Mouse (Mus musculus): ENCODE results near the gene Chpf2.
"Not testable (repeated sequence)": the region's sequence is repeated elsewhere in the genome, so short reads cannot be mapped to it uniquely, and the experiment has no call there.

Gene Chpf2

GRCm38 (mm10) chr5:24586547-24587199 lies at the start of gene Chpf2:
TSS of gene Chpf2 (plus strand) at chr5:24586741.
- peak; percentile 93 for DNase-seq (ENCODE audit: low spot score)

GRCm38 (mm10) chr5:24537618-24538017 lies 48.9 kb upstream of the Chpf2 start:
- DNase-seq (ENCODE audit: low spot score), result no peak

DNA sequence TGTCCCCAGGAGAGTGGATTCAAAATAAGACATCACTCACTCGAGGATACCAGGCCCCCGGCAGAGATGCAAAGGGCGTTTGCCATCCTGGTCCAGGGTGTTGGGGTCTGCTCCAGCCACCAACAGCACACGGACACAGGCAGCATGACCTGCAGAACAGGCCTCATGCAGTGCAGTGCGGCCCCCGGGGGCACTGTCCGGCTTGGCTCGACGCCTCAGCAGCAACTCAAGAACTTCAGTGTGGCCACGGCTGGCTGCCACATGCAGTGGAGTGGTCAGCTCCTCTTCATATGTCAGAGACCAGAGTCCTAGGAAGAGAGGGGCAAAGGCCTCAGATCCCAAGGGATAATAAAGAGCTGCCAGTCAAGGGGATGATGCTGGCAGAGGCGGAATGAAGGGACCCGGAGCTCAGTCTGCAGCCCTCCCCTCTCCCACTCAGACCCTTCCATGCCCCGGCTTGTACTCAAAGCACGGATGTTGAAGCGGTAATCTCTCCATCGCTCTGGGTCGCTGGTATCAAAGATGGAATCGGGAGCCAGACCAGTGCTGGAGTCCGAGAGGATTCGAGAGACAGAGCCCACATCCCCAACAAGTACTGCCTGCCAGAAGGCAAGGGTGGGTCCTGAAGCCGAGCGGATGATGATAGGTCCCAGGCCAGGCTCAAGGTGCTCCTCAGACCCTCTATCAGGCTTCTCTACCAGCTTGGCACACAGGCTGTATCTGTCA lies 46.8 kb upstream of the Chpf2 start:
- no peak for DNase-seq (ENCODE audit: low spot score)

GRCm38 (mm10) chr5:24540387-24541143 lies 46.0 kb upstream of the Chpf2 start, which contains the start of gene Asb10:
TSS of gene Asb10 (minus strand) at chr5:24540978.
- DNase-seq (ENCODE audit: low spot score), result no peak

DNA sequence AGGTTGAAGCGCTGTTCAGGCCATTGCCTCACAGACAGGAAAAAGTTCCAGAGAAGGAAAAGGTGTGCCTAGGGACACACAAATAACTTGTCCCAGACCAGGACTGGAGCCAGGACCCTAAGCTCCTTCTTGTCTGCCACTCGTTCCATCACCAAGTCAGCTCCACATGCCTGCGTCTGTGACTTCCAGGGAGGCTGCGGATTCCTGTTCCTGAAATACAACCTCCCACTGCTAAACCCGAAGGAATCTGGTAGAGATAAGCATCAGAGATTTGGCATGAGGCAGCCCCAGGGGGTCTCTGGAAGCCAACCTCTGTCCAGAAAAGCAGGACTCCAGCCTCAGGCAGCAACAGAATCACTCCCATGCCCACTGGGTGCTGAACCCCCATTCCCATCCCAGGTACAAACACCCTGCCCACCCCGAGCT lies 45.4 kb upstream of the Chpf2 start:
- no peak for DNase-seq (ENCODE audit: low spot score)

DNA sequence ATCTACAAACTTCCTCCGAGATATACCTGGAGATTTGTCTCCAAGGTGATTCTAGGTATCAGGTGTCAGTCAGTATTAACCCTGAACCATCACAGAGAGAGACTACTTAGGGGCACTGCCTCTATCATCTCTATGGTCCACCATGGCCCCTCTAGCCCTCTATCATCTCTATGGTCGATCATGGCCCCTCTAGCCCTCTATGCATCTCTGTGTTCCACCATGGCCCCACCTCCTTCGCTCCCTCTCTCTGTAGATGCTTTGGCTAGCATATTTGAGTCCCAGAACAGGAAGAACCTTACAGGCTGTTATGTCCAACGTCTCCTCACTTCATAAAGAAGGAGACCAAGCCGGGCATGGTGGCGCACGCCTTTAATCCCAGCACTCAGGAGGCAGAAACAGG lies 43.9 kb upstream of the Chpf2 start:
- DNase-seq (ENCODE audit: low spot score), result no peak

GRCm38 (mm10) chr5:24550598-24551316 lies 35.8 kb upstream of the Chpf2 start:
- DNase-seq (ENCODE audit: low spot score), result no peak

- DNase-seq (ENCODE audit: low spot score), result no peak
These were observed 35.2 kb upstream of the Chpf2 start for GRCm38 (mm10) chr5:24551317-24551688.

DNA sequence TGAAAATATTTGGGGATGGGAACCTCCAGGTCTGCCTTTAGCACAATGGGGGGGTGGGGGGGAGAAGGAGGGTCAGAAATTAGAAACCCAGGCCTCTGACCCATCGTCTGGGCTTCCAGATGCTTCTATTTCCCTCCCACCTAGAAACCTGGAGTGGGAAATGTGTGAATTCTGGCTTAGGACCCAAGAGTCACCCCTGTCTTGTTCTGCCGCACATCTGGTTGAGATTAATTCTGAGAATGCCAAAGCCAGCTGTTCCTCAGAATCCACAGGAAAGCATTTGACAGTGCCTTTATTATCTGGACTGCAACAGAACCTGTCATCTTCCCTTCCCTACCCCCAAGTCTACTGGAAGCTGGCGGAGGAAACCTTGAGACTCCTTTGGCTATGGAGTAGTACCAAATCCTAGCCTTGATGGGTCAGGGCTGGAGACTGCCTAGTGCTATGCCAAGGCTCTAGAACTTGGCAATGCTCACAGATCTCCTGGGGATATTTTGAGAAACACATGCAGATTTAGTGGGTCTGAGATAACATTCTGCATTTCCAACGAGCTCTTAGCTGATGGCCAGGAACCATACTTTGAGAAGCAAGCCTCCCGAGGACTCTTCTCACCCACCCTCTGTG lies 32.8 kb upstream of the Chpf2 start:
- DNase-seq (ENCODE audit: low spot score), result no peak

GRCm38 (mm10) chr5:24555335-24555734 lies 31.2 kb upstream of the Chpf2 start:
- DNase-seq (ENCODE audit: low spot score), result not testable (repeated sequence)

- DNase-seq (ENCODE audit: low spot score), result no peak
These were observed 29.8 kb upstream of the Chpf2 start, which contains the start of gene 4931409K22Rik for GRCm38 (mm10) chr5:24556709-24557108. TSS of gene 4931409K22Rik (minus strand) at chr5:24556809.

DNA sequence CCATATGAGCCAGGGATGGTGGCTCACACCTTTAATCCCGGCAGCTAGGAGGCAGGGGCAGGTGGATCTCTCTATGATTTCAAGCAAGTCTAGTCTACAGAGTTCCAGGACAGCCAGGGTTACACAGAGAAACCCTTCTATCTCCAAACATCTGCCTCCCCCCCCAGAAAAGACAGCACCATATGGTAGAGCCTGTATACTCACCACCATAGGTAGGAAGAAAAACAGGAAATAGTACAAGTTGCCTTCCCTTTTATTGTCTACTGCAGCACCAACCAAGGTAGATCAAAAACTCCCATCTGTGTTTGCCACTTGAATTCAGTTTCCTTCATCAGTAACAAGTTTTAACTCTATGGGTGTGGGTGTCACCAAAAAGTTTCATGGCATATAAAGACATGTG lies 10.6 kb upstream of the Chpf2 start:
- no peak for DNase-seq (ENCODE audit: low spot score)

DNA sequence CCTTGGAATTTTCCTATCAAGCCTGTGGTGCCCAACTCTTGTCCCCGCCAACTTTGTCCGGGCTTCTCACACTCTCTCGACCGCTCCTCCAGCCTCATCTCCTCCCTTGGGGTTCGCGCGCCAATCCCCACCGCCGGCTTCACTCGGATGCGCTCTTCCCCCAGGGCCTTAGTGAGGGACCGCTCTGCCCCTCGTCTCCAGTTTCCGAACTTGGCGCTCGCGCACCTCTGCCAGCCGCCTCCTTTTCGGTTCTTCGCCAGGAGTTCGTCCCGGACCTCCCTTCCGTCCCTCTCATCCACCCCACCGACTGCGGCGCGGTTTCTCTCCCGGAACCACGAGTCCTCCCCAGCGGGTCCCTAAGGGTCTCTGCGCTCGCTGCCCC lies 9.7 kb upstream of the Chpf2 start:
- peak; percentile 49 for DNase-seq (ENCODE audit: low spot score)

DNA sequence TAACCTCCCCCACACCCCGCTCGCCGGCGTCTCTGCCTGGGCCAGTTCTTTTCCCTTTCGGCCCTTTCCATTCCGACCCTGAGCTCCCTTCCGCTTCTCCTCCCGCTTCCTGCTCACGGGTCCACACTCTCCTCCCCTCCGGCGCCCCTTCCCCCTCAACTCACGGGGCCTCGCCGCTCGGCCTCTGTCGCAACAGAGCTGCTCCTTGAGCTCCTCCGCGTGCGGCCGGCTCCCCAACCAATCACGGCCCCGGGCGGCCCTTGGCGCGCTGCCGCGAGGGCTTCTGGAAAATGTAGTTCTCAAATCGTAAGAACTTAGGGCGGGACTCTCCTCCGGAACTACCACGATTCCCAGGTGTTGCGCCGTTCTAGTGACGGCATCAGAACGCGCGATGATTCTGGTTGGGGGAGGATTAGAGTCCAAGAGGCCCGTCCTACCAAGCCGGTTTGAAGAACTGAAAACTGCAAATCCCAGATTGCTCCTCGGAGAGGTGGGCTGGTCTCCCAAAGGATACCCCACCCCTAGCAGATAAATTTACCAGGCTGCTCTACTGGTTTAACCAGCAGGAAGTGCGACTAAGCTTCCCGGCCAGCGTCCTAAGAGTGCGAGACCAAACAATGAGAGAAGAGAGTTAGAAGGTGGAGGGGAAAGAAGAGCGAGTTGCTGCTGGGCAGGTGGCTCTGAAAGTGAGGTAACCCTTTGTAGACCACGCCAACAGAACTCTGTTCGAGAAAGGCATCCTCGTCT lies 9.2 kb upstream of the Chpf2 start, which contains the start of gene Abcf2:
TSS of gene Abcf2 (minus strand) at position 285 of the 747 bp plus-strand sequence.
- peak; percentile 100 for DNase-seq (ENCODE audit: low spot score)

DNA sequence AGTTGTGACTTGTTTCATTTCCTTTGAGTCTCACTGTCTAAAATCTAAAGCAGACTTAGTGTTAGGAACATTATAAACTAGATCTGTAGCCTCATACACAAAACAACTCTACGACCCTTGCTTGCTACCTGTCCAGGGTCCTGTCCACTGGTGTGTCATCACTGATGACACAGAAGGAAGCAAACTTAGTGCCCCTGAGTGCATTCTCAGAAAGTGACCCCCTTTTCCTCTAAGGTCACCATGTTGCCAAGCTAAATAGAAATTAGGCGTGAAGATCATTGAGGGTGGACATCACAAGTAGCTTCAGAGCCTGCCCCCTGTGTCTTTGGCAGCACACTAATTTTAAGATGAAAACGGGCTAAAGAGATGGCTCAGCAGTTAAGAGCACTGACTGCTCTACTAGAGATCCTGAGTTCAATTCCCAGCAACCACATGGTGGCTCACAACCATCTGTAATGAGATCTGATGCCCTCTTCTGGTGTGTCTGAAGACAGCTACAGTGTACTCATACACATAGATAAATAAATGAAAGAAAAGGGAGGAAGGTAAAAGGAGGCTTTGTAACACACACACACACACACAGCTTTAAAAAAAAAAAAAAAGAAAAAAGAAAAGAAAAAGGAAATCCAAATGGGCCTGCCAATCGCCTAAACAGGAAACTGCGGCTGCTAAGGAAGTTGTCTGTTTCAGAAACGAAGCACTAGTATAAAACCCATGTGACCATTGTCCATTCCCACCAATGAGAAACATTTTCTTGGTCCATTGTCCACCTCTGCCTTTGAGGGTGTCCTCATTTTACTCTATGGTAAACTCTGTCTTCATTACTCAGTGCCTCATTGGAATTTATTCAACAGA lies 8.2 kb upstream of the Chpf2 start:
- no peak for DNase-seq (ENCODE audit: low spot score)

- no peak for DNase-seq (ENCODE audit: low spot score)
These were observed 435 bp upstream of the Chpf2 start for GRCm38 (mm10) chr5:24586106-24586505.

GRCm38 (mm10) chr5:24587200-24587577 lies 648 bp downstream of the Chpf2 start:
- peak; percentile 35 for DNase-seq (ENCODE audit: low spot score)

GRCm38 (mm10) chr5:24589511-24590500 lies 3.3 kb downstream of the Chpf2 start:
- DNase-seq (ENCODE audit: low spot score), result no peak

DNA sequence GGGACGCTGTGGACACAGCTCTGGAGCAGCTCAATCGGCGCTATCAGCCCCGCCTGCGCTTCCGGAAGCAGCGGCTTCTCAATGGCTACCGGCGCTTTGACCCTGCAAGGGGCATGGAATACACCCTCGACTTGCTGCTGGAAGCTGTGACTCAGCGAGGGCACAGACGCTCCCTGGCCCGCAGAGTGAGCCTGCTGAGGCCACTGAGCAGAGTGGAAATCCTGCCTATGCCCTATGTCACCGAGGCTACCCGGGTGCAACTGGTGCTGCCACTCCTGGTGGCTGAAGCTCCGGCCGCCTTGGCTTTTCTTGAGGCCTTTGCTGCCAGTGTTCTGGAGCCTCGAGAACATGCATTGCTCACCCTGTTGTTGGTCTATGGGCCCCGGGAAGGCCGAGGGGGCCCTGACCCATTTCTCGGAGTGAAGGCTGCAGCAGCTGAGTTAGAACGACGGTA lies 4.8 kb downstream of the Chpf2 start:
- DNase-seq (ENCODE audit: low spot score), result peak; percentile 48
